Mouse (Mus musculus) urinary bladder, postnatal 10 days (tissue): Measurements from ENCODE around the gene Spast.
"Not testable (repeated sequence)": the region's sequence is repeated elsewhere in the genome, so short reads cannot be mapped to it uniquely, and the experiment has no call there.

ENCODE experiments used
- DNase-seq: peaks from one replicate; pipeline ENCODE4 v3.0.0; 2022; ENCODE audit warnings: low spot score

Spast gene

GRCm38 (mm10) chr17:74338937-74339804, at the start of gene Spast:
TSS of gene Spast (plus strand) at chr17:74338987.
- DNase-seq, result peak; percentile 17

GRCm38 (mm10) chr17:74290198-74290597, 48.6 kb upstream of the Spast start:
- no peak for DNase-seq

GRCm38 (mm10) chr17:74290869-74291268, 47.9 kb upstream of the Spast start:
- no peak for DNase-seq

DNA sequence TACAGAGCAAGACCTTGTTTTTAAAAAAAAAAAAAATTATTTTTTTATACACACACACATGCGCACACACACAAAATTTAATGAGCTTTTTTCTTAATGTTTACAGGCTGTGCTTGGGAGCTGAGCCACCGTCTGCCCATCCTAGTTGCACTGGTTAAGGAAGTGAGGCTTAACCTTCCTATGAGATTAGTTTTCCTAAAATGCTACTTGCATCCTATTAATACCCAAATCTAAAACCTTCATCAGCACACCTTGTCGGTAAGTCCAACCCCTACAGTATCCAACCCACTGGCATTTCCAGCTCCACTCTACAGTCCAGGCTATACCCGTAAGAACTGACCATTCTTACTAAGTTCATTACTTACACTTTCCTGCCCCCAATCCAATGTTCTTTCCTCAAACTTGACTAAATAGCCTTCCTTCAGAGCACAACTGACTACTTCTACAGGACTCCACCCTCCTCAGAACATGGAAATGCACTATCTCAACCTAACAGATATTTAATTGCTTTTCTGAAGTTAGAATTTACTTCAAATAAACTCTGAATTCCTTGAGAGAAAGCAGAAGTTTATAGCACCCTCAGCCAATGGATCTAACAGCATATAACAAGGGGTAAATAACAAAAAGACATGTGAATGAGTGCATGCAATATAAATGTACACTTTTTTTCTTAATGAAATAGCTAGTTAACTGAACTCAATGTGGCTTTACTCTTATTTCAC, 47.0 kb upstream of the Spast start:
- no peak for DNase-seq

DNA sequence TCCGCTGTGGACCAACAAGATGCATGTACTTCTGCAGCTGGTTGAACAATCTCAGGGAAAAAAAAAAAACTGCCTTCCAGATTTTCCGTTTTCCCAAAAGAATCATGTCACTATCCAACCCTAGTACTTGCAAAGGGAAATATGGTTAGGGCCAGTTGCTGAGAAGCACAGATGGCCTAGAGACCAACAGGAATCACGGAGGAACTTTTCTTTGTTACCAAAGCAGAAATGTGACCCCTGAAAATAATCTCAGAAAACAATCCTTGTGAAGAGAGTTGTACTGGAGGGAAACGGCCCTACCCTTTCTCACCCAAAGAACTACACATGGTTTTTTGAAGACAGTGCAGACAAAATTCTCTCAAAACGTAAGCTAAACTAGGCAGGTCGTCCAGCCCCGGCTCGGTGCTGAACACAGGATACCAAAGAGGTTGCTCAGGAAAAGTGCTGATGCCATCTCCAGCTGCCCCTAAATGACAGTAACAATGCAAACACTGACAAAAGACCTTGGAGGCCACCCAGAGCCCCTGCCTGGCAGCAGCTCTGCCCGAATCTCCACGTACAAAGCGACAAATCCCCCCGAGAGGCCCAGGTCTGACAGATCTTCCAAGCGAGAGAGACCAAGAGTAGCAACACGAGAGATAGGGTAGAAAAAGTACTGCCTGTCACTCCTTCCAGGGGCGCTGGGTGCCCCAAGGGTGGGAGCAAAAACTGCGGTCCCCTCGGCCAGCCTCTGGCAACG, 44.9 kb upstream of the Spast start:
- no peak for DNase-seq

DNA sequence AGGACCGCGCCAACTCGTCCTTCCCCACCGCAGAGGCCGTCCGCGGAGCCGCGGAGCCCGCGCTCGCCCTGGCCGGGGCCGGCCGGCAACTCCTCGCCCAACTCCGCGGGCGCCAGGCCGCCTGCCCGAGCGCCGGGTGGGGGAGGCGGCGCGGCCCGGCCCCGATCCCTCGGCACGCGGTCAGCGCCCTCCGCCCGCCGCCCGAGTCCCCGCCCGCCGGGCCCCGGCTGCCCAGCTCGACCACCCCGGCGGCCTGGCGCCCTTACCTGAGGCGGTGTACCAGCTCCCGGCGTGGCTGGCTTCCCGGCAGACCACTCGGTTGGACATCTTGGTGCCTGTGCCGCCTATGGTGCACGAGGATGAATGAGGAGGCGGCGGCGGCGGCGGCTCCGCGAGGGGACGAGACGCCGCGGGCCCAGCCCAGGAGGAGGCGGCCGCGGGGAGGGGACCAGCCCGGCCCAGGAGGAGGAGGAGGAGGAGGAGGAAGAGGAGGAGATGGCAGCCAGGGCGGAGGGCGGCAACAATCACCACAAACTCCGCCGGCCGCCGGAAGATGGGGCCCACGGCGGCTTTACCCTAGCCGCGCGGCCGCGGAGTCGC, 44.3 kb upstream of the Spast start:
- DNase-seq, result peak; percentile 53

- DNase-seq, result peak; percentile 37
Observed at GRCm38 (mm10) chr17:74295026-74295970, 43.5 kb upstream of the Spast start, which contains the start of gene Memo1. TSS of gene Memo1 (minus strand) at chr17:74295521.

GRCm38 (mm10) chr17:74296076-74296823, 42.5 kb upstream of the Spast start:
- no peak for DNase-seq

DNA sequence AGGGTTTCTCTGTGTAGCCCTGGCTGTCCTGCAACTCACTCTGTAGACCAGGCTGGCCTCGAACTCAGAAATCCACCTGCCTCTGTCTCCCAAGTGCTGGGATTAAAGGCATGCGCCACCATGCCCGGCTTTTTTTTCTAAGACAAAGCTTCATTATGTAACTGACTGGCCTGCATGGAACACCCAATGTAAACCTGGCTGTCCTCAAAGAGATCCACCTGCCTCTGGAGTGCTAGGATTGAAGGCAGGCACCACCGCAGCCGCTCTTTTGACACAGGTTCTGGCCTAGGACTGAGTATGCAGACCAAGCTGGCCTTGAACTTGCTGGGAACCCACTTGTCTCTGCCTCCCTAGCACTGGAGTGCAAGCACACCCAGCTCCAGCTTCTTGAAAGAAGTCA, 41.8 kb upstream of the Spast start:
- DNase-seq, result not testable (repeated sequence)

DNA sequence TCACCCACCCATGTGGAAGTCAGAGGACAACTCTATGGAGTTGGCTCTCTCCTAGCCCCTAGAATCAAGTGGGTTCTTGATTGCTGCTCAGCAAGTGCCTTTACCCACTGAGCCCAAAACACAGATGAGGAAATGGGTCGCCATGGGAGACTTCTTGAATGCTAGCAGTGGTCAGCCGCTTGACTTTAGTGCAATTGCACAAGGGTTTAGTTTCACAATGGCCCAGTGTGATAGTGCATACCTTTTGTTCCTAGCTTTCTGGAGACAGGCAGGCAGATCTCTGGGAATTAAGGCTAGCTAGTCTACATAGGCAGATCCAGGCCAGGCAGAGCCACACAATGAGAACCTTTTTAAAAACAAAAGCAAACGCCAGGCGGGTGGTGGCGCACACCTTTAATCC, 38.7 kb upstream of the Spast start:
- DNase-seq, result no peak

GRCm38 (mm10) chr17:74304060-74304459, 34.7 kb upstream of the Spast start:
- DNase-seq, result no peak

GRCm38 (mm10) chr17:74305616-74306015, 33.2 kb upstream of the Spast start:
- DNase-seq, result no peak

DNA sequence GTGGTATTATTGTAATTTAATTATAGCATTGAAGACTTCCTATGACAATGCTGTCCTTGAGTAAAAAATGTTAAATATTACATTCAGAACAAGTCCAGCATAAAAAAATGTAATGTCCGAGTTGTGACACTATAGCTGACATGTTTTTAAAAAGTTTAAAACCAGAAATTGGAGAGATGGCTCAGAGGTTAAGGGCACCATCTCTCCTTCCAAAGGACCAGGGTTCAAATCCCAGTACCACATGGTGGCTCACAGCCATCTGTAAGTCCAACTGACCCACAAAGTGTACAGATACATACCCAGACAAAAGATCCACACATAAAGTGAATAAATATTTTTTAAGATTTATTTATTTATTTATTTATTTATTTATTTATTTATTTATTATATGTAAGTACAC, 32.8 kb upstream of the Spast start:
- DNase-seq, result no peak

DNA sequence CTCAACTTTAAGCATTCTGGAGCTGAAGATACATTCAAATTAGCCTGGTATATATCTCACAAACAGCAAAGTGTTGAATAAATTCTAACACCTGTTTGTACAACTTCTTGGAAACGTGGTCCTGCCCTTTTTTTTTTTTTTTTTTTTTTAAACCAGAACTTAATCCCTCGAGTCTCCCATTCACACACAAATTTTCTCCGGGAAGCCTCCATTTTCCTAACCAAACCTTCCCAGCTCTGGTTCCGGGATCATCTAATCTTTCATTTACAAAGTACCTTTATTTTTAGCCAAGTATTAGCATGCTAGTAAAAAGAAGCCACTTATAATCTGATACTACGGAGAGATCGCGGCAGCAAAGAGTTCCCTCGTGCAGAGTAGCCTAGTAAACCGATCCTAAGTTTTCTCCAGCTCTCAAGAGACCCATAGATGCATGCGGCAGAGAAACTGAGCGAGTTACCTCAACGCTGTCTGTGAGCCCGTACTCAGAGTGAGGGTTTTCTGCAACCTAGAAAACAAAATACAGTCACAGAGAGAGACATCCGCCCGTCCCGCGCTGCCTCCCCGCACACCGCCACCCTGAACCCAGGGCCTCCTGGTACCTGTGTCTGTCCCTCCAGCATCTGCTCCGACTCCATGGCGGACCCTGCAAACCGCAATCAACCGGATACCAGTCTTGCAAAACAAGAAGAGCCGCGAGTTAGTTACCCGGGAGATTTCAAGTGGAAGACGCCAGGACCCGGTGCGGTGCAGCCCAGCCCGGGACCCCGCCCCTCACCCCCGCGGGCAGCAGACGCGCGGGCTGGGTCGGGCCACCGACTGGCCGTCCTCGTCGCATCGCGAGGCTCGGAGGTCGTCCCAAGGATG, 23.1 kb upstream of the Spast start:
- no peak for DNase-seq

- DNase-seq, result peak; percentile 40
Observed at GRCm38 (mm10) chr17:74316309-74316863, 22.4 kb upstream of the Spast start.

DNA sequence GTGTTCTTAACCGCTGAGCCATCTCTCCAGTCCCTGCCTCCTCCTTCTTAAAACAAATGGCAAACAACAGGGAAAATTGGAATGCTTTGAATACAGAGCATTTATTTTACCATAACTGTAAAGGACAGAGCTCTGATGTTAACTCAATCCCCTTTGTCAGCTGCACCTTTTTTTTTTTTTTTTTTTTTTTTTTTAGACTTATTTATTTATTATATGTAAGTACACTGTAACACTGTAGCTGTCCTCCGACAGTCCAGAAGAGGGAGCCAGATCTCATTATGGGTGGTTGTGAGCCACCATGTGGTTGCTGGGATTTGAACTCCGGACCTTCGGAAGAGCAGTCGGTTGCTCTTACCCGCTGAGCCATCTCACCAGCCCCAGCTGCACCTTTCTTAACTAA, 20.1 kb upstream of the Spast start:
- no peak for DNase-seq

- DNase-seq, result no peak
Observed at GRCm38 (mm10) chr17:74322400-74323054, 16.3 kb upstream of the Spast start.

GRCm38 (mm10) chr17:74323844-74324243, 14.9 kb upstream of the Spast start, which contains the start of gene Dpy30:
TSS of gene Dpy30 (minus strand) at chr17:74323944.
- DNase-seq, result no peak
